Mouse (Mus musculus): ENCODE measurements around the gene Phf23. TPM values are rescaled to one million over a fixed set of nuclear protein-coding genes. Genes with fewer than 3 reads are reported as not detected.
A peak's percentile ranks its signal among the peaks of the same experiment; 100 is the strongest.
"Not testable (repeated sequence)": the region's sequence is repeated elsewhere in the genome, so short reads cannot be mapped to it uniquely, and the experiment has no call there.

Phf23 gene
- polyA plus RNA-seq, 1 experiment = 21.4 TPM

GRCm38 (mm10) chr11:70010961-70011360, 15.4 kb downstream of the Phf23 start:
- H3K27ac ChIP-seq (ENCODE audit: insufficient read depth, low read depth, low read length) = no peak overlapping the region
- TF ChIP-seq CTCF (conservative IDR thresholded peaks at IDR 0.05; ENCODE audit: insufficient read depth, insufficient read length, low read depth, low read length) (no peak), POLR2A (IDR thresholded peaks at IDR 0.05; ENCODE audit: low read depth, low read length) (no peak)
- 82% methylated on average over 10 of the region's 10 CpGs for WGBS

GRCm38 (mm10) chr11:70012931-70013330, 17.4 kb downstream of the Phf23 start:
- DNase-seq = no peak
- Histone ChIP-seq H3K4me1 (ENCODE audit: control insufficient read depth, insufficient read depth, low read length) (peaks cover 11% of the 10 kb centered on the region; the same call in 1 of the 2 replicates), H3K27ac (ENCODE audit: insufficient read depth, low read depth, low read length) (no peak overlapping the region), H3K27me3 (replicated peaks; ENCODE audit: control insufficient read depth, insufficient read depth, low read length) (no peaks in the 10 kb centered on the region), H3K36me3 (ENCODE audit: control insufficient read depth, insufficient read depth, low read length) (no peaks in the 10 kb centered on the region; the same call in none of the 2 replicates), H3K4me3 (ENCODE audit: insufficient read depth, low read depth, low read length) (no peak overlapping the region)
- 86% methylated on average over 9 of the region's 9 CpGs for WGBS
- TF ChIP-seq POLR2A (IDR thresholded peaks at IDR 0.05; ENCODE audit: low read depth, low read length) (no peak), CTCF (conservative IDR thresholded peaks at IDR 0.05; ENCODE audit: insufficient read depth, insufficient read length, low read depth, low read length) (no peak)

More at GRCm38 (mm10) chr11:70010961-70011360, 15.4 kb downstream of the Phf23 start:
- H3K4me1 ChIP-seq (ENCODE audit: control insufficient read depth, insufficient read depth, low read length) = peaks cover 11% of the 10 kb centered on the region; the same call in 1 of the 2 replicates
- H3K27me3 ChIP-seq (replicated peaks; ENCODE audit: control insufficient read depth, insufficient read depth, low read length) = no peaks in the 10 kb centered on the region
- DNase-seq = no peak
- H3K4me3 ChIP-seq (ENCODE audit: insufficient read depth, low read depth, low read length) = no peak overlapping the region
- peaks cover under 1% of the 10 kb centered on the region for H3K36me3 ChIP-seq (ENCODE audit: control insufficient read depth, insufficient read depth, low read length)

- WGBS = 86% methylated on average over 3 of the region's 3 CpGs
- Histone ChIP-seq H3K36me3 (ENCODE audit: control insufficient read depth, insufficient read depth, low read length) (no peaks in the 10 kb centered on the region; the same call in none of the 2 replicates), H3K27me3 (replicated peaks; ENCODE audit: control insufficient read depth, insufficient read depth, low read length) (no peaks in the 10 kb centered on the region), H3K4me3 (ENCODE audit: insufficient read depth, low read depth, low read length) (no peak overlapping the region), H3K27ac (ENCODE audit: insufficient read depth, low read depth, low read length) (no peak overlapping the region), H3K4me1 (ENCODE audit: control insufficient read depth, insufficient read depth, low read length) (peaks cover 11% of the 10 kb centered on the region; the same call in 1 of the 2 replicates)
- no peak for TF ChIP-seq POLR2A (IDR thresholded peaks at IDR 0.05; ENCODE audit: low read depth, low read length)
- no peak for TF ChIP-seq CTCF (conservative IDR thresholded peaks at IDR 0.05; ENCODE audit: insufficient read depth, insufficient read length, low read depth, low read length)
- DNase-seq = no peak
Measured at GRCm38 (mm10) chr11:70013408-70013807, 17.8 kb downstream of the Phf23 start.

- H3K4me3 ChIP-seq (ENCODE audit: insufficient read depth, low read depth, low read length) = no peak overlapping the region
Measured at GRCm38 (mm10) chr11:70014051-70014450, 18.5 kb downstream of the Phf23 start.

GRCm38 (mm10) chr11:70014880-70015558, 19.4 kb downstream of the Phf23 start, which contains the start of gene Acadvl:
Acadvl (minus strand) TSS chr11:70015411.
- Histone ChIP-seq H3K27ac (ENCODE audit: insufficient read depth, low read depth, low read length) (peak within 1 kb of the TSS; percentile 65), H3K27me3 (replicated peaks; ENCODE audit: control insufficient read depth, insufficient read depth, low read length) (no peaks in the 10 kb centered on the region), H3K4me1 (ENCODE audit: control insufficient read depth, insufficient read depth, low read length) (peaks cover 11% of the 10 kb centered on the region; the same call in 1 of the 2 replicates), H3K4me3 (ENCODE audit: insufficient read depth, low read depth, low read length) (peak within 1 kb of the TSS; percentile 73), H3K36me3 (ENCODE audit: control insufficient read depth, insufficient read depth, low read length) (no peaks in the 10 kb centered on the region; the same call in none of the 2 replicates)
- peak; percentile 96 for DNase-seq
- under 1% methylated on average over 35 of the region's 35 CpGs for WGBS
- TF ChIP-seq CTCF (conservative IDR thresholded peaks at IDR 0.05; ENCODE audit: insufficient read depth, insufficient read length, low read depth, low read length) (peak; percentile 42), POLR2A (IDR thresholded peaks at IDR 0.05; ENCODE audit: low read depth, low read length) (peak; percentile 75)

More at GRCm38 (mm10) chr11:70014051-70014450, 18.5 kb downstream of the Phf23 start:
- no peak for TF ChIP-seq CTCF (conservative IDR thresholded peaks at IDR 0.05; ENCODE audit: insufficient read depth, insufficient read length, low read depth, low read length)
- no peak for TF ChIP-seq POLR2A (IDR thresholded peaks at IDR 0.05; ENCODE audit: low read depth, low read length)
- no peak for DNase-seq
- no peaks in the 10 kb centered on the region; the same call in none of the 2 replicates for H3K36me3 ChIP-seq (ENCODE audit: control insufficient read depth, insufficient read depth, low read length)
- H3K4me1 ChIP-seq (ENCODE audit: control insufficient read depth, insufficient read depth, low read length) = peaks cover 11% of the 10 kb centered on the region; the same call in 1 of the 2 replicates
- 63% methylated on average over 5 of the region's 5 CpGs for WGBS
- no peak overlapping the region for H3K27ac ChIP-seq (ENCODE audit: insufficient read depth, low read depth, low read length)
- H3K27me3 ChIP-seq (replicated peaks; ENCODE audit: control insufficient read depth, insufficient read depth, low read length) = no peaks in the 10 kb centered on the region

- no peaks in the 10 kb centered on the region for H3K27me3 ChIP-seq (replicated peaks; ENCODE audit: control insufficient read depth, insufficient read depth, low read length)
Measured at GRCm38 (mm10) chr11:70015677-70016076, 20.1 kb downstream of the Phf23 start.

GRCm38 (mm10) chr11:70016177-70016576, 20.6 kb downstream of the Phf23 start:
- H3K4me1 ChIP-seq (ENCODE audit: control insufficient read depth, insufficient read depth, low read length) = peaks cover 15% of the 10 kb centered on the region; the same call in 1 of the 2 replicates
- H3K4me3 ChIP-seq (ENCODE audit: insufficient read depth, low read depth, low read length); H3K27me3 ChIP-seq (replicated peaks; ENCODE audit: control insufficient read depth, insufficient read depth, low read length); H3K36me3 ChIP-seq (ENCODE audit: control insufficient read depth, insufficient read depth, low read length); DNase-seq; H3K27ac ChIP-seq (ENCODE audit: insufficient read depth, low read depth, low read length): not testable (repeated sequence)
- 77% methylated on average over 2 of the region's 2 CpGs for WGBS

More at GRCm38 (mm10) chr11:70015677-70016076, 20.1 kb downstream of the Phf23 start:
- Histone ChIP-seq H3K4me1 (ENCODE audit: control insufficient read depth, insufficient read depth, low read length) (peaks cover 15% of the 10 kb centered on the region; the same call in 1 of the 2 replicates), H3K27ac (ENCODE audit: insufficient read depth, low read depth, low read length) (no peak overlapping the region), H3K4me3 (ENCODE audit: insufficient read depth, low read depth, low read length) (no peak overlapping the region), H3K36me3 (ENCODE audit: control insufficient read depth, insufficient read depth, low read length) (no peaks in the 10 kb centered on the region; the same call in 1 of the 2 replicates)
- TF ChIP-seq CTCF (conservative IDR thresholded peaks at IDR 0.05; ENCODE audit: insufficient read depth, insufficient read length, low read depth, low read length) (no peak), POLR2A (IDR thresholded peaks at IDR 0.05; ENCODE audit: low read depth, low read length) (no peak)
- DNase-seq = no peak
- WGBS = 67% methylated on average over 6 of the region's 6 CpGs
